Mouse (Mus musculus) spleen, postnatal 10 days (tissue): ENCODE measurements at regions not wholly inside any gene's neighbourhood (a gene's known extent, or its start where the extent isn't known, plus 50 kb on each side); places are given as distances from the start of the nearest gene placed in this dataset.

Experiments
- DNase-seq, 2 experiments: peaks; one replicate each; pipeline ENCODE4 v3.0.0; 2021 to 2022; ENCODE audit warnings: low spot score in 2 of 2

DNA sequence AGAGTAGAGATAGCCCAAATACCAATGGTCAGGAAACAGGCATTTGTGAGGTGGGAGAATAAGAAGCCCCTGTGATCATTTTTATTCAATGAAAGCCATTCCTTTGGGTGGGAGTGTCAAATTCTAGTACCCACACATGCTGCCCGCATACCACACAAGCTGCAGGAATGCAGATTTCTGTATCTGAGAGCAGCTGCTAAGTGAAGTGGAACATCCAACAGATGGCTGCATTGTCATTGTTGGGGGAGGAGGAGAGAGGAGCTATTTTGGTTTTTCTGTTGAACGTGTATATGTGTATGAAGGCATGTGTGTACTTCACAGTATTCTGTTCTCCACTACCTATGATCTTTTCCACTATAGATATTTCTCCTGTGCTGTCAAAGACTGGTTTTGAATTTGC is 392.3 kb upstream of the Mef2c start:
- DNase-seq = peak in 1 of 2 experiments; percentile 19

DNA sequence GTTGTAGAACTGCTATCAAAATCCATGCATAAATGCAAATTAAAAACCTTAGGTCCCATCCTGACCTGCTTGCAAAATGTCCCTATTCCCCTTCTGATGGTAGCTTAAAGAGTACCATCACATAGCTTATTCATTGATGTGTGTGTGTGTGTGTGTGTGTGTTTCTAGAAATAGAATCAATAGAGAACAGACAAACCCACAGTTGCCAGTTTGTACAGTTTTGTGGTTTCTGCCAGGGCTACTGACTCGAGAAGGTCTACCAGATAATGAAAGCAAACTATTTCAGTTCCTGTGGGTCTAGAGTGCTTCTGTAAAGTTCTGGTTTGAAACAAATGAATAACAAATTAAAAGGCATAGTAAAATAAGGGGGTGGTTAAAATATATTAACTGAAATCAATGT is 391.5 kb upstream of the Mef2c start:
- peak in 1 of 2 experiments; percentile 17 for DNase-seq

DNA sequence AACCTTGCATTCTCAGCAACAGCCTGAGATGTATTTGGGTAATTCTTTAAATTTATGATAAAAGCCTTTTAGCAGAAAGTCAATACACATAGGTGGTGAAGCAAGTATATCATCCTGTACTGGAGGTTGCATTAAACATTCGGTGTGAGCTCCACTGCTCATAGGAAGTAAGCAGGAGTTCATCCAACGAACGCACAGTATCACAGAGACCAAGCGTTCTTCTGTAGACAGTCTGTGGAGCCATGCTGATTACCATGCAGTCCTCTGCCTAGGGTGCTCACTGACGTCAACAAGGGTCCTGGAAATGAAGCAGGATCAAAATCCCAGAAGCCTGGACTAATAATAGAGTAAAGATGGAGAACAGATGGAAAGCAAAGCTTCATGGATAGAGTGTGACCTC is 391.1 kb upstream of the Mef2c start:
- no peak for DNase-seq

DNA sequence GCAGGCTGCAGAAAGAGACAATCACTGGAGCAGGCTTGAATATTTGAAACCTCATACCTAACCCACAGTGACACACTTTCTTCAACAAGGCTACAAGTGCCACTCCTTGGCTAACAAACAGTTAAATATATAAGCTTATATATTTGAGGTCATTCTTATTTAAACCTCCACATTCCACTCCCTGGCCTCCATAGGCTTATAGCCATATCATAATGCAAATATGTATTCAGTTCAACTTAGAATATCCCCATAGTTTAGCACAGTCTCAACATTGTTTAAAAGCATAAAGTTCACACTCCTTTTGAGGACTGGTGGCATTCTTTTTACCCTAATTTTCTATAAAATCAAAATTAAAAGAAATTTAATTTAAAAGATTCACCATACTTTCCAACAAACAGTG is 390.0 kb upstream of the Mef2c start:
- no peak for DNase-seq

DNA sequence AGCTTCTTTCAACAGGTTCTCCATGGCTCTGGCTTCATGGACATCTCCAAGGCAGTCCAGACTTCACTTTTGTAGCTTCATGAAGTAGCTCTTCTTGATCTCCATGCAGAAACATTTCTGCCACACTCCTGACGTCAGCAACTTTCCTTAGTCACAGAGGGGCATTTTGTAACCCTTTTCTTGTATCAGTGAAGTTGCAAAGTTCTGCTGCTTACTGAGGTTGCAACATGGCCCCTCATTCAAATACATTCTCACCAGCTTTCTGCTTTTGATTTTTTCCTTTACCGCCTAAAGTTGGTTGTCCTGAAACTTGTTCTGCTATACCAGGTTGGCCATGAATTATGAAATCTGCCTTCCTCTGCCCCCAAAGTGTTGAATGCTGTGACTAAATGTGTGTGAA is 389.4 kb upstream of the Mef2c start:
- no peak for DNase-seq

DNA sequence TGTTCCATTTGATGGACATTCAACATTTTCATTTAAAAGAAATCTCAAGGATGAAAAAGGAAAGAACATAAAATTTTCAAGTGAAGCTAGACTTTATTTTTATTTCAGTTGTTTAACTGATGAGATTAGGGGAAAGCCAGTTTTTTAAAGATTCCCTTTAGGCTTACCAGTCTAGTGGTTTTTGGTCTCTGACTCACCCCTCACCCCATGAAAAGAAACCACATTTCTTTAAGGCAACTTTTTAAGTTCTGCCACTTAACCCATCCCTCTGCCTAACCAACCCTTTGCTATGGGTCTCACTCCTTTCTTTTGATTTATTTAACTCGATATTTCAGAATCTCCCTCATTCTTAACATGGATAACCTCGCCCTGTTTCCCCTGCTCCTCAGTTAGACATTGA is 388.1 kb upstream of the Mef2c start:
- no peak for DNase-seq

DNA sequence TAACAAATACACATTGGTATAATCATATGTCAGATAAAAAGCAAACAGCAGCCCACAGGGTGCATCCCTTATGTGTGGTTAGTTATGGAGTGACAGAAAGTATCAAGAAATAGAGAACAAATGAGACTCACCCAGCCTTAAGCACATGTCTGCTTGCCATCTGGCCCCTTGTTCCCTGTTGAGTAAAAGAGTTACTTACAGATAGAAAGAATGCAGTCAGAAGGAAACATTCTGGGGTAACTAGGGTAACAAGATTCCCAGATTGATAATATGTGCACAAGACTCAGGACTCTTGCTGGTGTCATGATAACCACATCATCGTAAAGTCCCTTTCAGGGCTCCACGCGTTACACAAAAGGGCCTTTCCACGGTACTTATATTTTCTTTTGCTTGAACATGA is 383.5 kb upstream of the Mef2c start:
- no peak for DNase-seq

DNA sequence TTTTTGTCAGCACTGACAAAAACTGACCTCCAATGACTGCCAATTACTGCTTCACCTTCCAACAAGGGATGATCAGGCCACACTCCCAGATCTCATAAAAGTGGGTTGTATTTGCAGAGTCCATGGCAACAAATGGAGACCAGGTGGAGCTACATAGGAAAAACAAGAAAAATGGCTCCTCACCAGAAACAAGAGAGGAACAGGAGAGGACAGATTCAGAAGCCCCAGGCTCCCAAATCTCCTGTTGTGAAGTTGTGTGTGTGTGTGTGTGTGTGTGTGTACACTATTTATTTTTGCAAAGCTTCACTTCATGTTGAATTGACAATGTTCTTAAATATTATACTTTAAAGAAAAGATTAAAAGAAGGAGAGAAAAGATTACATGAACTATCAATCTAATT is 380.2 kb upstream of the Mef2c start:
- no peak for DNase-seq

DNA sequence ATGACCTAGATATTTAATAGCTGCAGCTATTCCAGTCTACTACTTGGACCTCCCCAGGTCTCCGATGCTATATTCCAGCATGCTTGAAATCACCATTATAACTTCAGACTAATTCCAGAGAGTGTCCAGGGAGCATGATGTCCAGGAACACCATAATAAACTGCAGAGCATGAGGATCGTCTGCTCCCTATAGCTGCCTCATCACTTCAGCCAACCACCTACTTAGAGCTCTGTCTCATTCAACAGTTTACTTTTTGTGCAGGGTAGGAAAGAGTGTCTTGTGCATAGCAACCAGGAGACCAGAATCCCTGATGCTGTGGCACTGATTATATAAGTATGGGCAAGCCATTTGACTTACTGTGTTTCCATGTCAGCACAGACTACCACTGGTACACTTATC is 379.2 kb upstream of the Mef2c start:
- DNase-seq = no peak

DNA sequence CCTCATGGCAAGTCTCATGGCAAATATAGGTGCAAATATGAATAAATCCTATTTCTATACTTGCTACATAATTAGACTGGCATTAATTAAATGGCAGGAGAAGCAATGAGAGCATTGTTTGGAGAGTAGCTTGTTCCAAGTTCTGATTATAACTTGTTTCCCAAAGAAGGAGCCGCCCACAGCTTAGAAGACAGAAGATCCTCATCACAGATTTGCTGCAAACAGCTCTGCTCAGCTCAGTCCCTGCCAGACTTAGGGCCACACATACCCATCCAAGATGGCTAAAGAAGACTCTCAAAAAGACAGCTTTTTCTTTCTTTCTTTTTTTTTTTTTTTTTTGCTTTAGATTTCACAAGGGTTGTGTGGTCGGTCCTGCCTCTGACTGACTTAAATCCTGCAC is 377.4 kb upstream of the Mef2c start:
- no peak for DNase-seq

DNA sequence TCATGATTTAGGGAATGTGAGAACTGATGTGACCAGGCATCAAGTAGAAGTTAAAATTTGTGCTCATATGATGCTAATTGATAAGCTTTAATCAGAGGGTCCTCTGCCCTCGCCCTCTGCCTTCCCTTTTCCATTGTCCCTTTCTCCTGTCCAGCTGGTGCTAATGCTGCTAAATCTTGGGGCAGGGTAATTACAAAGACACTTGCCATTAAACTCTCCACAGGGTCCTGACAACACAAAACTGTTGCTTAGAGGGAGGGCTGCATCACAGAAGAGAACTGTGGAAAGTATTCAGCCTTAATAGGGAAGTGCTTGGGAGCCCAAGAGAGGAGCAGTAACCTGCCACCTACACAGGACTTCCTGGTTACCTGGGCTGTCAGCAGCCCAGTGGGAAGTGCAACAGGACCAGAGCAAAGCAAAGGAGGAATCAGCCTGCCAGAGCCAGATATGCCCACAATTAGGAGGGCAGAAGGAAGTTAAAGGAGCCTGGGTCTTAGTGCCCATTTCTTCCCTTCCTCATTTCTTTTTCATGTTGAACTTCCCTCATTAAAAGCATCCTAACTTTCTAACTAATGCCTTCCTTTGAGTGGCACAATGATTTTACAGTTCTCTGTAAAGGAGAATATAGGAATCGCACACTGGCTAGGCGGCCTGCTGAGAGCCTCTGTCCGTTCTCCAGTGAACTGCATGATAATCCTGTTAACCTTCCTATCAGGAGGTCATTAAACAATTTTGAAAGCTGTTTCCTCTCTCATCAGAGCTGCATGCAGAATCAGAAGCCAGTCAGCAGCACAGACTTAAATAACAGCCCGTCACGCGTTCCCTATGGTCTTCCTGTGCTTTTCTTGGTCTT is 372.5 kb upstream of the Mef2c start:
- no peak for DNase-seq

DNA sequence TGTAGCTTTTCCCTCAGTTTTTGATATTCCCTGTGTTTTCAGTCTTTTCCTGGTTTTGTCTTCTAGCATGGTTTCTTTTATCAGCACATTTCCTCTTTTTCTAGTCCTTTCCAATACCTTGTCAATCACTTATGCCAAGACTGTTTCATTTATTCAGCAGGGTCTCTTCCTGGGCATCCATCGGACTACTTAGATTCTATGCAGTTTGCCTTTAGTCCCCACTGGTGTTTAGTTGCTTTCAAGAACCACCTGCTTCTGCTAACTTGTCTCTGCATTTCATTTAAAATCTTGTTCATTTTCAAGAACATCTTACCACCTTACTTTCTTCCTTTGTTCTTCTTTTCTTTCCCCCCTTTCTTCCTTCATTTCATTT is 371.9 kb upstream of the Mef2c start:
- no peak for DNase-seq

DNA sequence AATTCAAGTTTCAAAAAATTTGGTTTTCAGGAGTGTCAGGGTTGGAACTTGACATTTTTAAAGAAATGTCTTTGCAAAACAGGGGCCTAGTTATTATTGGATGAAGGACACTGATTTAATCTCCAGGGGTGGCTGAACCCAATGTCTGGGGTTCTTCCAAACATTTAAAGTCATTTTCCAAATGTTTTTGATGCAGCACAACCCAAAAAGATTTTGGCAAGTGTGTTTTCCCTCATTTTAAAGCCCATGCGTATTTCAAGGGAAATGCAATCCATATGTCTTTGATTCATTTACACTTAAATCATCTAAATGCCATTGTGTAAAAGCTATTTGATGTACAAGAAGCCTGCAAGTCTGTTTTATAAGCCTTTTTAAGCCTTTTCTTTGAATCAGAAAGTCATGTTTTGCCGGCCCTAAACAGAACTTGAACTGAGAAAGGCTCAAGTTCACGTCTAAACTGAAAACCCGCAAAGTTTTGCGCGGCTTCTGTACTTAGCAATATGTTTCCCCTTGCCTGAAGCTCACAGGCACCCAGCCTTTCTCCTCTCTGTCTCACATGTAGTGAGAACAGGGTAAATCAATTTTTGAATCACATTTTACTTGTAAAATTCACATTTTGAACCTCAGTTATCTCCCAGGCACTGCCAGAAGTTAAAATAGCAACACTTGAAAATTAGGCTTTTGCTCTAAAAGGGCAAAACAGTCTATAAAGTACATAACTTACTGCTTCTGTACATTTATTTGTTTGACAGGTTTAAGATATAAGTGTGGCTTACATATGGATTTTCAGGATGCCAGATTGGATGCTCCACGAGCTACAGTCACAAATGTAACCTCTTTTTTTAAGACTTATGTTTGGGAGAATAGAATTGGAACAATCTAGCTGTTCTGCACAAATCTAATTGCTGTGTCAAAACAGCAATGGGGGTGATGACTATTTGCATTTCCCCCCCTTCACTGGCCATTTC is 370.9 kb upstream of the Mef2c start:
- DNase-seq = no peak

DNA sequence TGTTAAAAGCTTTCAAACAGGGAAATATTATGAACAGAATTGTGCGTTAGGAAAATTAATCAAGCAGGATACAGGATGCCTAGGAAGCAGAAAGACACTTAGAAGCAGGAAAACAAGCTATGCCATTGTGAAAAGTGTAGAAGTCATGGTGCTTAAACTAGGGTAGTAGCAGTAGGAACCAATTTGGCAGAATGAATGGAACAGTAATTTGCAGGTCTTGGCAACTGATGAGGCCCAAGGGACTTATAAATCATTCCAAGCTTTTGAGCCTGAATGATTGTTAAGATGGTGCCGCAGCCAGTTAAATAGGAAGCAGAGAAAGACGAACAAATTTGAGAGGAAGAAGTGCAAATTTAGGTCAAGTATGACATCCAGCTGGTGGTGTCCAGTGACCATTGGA is 360.5 kb upstream of the Mef2c start:
- no peak for DNase-seq

DNA sequence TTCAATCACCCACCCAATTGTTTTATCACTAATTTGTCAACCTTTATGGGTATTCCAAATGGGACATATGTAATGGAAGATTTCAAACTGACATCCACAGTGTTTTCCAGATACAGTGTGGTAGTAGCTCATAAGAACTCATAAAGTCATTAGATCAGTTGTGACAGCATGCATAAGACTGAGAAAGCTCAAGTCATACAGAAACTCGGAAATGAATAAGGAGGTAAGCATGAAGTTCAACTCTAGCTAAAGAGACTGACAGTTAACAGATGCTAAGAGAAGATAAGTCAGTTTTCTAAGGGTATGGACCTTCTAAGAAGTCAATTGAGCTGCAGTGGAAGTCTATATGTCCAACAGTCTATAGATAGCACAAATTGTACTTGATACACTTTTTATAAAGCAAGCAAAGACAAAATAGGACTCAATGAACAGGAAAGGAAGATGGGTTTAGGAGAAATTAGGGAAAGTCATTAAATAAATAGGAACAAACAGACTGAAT is 349.2 kb upstream of the Mef2c start:
- no peak for DNase-seq

DNA sequence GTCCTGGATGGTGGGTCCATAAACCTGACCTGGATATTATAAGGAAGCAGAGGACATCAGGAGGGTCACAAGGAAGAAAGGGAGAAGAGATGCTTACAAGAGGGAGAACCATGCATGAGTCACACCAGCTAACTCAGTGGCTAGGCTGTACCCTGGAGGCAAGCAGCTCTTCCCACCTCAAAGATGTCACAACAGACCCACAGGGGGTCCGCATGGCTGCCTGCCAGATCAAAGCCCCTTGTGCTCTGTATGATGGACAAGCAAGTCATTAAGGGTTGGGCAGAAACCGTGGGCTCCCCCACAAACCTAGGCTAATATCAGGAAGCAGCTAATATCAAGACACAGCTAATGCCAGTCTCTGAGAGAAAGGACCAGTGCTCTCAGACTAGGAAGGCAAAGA is 343.9 kb upstream of the Mef2c start:
- DNase-seq = no peak

DNA sequence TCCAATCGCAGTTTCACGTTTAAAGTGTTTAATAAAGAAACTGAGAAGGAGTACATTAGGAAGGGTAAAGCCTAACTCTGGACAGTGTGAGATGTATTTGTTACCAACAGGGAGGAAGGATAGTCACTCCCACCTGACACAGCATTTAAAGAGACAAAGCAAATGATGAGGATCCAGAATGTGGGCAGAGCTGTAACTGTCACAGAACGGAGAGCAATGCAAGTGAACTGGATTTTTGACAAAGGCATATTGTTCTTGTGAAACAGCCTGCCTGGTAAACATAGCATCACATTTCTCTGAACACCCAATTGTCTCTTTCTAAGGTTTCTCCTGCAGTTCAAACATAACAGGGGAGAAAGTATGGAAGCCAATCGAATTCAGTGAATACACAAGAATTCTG is 341.1 kb upstream of the Mef2c start:
- DNase-seq = no peak

DNA sequence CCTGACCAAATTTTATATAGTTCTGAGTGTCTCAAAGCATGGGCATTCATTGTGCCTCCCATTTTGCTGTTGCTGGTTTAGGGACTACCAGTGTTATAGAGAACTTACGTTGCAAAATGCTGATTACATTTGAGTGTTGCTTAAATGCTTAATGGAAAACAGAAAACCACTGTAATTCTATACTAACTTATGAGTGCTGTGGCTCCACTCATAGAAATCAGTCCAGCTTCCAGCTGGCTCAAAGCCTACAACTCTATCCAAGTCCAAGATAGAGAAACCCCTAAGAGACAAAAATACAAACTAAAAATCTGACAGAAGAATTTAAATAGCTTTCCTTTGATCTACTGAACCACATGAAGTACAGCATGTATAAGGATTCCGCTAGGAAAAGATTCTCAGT is 328.7 kb upstream of the Mef2c start:
- no peak for DNase-seq

DNA sequence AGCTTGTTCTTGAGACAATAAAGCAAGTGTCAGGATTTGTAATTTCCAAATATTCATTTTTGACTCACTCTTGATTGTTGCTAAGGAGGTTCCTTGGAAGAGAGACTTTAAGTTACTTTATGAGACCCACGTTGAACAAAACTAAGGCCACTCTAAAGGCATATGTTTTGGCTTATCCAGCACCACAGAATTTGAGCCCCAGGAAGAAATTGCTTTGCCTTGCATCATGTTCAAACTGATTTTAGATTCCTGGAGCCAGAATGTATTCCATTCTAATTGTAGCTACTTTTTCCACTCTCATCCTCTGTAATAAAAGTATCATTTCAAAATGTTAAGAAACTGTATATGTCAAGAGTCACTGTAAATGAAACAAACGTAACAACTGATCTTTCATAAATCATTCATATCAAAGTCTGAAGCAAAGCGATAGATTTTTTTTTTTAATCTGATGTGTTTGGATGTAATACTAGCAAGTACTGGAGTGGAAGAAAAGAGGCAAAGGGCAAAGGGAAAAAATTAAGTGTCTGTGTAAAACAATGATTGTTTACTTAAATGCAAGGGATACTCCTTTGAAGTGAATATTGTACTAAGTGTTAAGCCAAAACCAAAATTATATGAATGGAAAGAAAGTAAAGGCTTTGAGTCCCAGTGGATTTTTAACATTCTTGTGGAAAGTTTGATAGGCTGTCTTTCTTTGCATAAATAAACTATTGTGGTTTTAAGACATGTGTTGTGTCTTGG is 301.7 kb upstream of the Mef2c start:
- DNase-seq = no peak

DNA sequence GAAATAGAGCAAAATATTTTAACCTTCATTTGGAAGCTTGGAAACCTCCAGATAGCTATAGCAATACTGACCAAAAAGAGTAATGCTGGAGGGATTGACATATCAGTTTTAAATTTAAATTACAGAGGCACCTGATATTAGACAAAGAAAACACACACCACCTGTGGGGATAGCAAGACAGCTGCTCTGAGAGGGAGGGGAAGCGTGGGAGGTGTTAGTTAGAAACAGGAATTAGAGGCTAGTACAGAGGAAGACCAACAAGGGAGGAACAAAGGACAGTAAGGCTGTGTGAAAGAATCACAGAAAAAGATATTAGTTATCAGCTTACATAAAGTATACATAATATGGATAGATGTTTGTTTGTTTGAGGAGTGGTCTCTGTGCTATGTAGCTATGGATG is 297.2 kb upstream of the Mef2c start:
- DNase-seq = no peak

DNA sequence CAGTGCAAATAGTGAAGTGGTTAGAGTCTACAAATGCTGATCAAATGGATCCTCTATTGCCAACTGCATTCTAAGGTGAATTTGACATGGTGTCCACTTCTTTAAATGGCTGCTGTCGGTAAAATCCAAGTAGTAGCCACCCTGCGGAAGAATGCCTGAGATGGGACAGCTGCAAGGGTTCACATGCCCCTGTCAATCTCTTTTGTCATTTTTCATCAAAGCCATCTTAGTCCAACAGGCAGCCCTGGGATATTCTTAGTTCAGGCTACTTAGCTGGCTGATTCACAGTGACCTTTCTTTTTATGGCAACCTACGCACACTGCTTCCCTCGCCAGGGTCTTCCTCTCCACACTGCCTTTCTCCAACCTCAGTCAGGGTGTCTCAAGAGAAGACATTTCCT is 296.3 kb upstream of the Mef2c start:
- no peak for DNase-seq

DNA sequence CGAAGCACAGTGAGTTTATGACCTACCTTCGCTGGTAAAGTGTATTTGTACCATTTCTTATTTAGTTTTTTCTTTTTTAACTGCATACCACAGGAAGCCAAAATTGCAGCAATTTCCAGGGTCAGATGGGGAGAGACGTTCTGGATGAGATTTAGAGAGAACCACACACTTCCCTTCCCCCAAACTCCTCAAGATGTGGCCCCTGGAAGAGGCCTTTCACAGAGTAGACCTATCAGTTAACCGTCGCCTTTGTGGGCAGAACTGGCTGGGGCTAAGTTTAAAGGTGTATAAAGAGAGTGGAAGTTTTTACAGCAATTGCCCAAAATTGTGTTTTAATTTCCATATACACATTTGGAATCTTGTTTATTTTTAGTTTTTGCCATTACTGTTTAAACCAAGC is 295.7 kb upstream of the Mef2c start:
- no peak for DNase-seq
